Comparison of ENCODE assay signal across 11 mouse cellular contexts in the genomic region with DNA sequence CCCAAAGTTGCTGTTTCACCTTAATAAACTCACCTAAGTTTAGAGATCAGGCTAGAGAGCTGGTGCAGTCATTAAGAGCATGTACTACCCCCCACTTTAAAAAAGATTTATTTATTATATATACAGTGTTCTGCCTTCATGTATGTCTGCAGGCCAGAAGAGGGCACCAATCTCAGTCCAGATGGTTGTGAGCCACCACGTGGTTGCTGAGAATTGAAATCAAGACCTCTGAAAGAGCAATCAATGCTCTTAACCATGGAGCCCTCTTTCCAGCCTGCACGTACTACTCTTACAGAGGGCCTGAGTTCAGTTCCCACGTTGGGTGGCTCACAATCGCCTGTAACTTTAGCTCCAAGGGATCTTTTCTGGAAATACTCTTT. TPM values are rescaled to one million over a fixed set of nuclear protein-coding genes. Genes with fewer than 3 reads are reported as not detected.
A peak's percentile ranks its signal among the peaks of the same experiment; 100 is the strongest.
DNase-seq lines count a peak whose midpoint lies in the region; ATAC-seq and TF ChIP-seq lines count a peak whose summit lies in the region.
"Had no signal": no experiment of that assay in that cellular context is flagged by ENCODE, and none has a peak within 500 bp of the region (broad histone marks: within the 10 kb centered on the region; RNA-seq: fewer than 3 reads in every experiment).

No protein-coding gene starts in this region.

- peak; percentile 37 for DNase-seq in hindbrain, postnatal 0 days (ENCODE audit: low spot score)
- peak; percentile 43 to 50 for DNase-seq in spleen, postnatal 36 days (ENCODE audit: low spot score in 2 of 2)
- DNase-seq in spleen, adult 12 weeks (ENCODE audit: low spot score), result no peak
- DNase-seq in brain, embryonic 14.5 days (ENCODE audit: low read depth), result peak; percentile 29
- DNase-seq in thymus, postnatal 36 days, result peak; percentile 20 to 45
- no peak for DNase-seq in urinary bladder, postnatal 10 days (ENCODE audit: low spot score)
- no peak for DNase-seq in heart, embryonic 10.5 days (ENCODE audit: low spot score)
- DNase-seq: layer of hippocampus, adult 9-11 months had no signal

- H3K4me2 ChIP-seq in hindbrain, postnatal 0 days (ENCODE audit: low read depth, low read length), result no peak overlapping the region
- no peak overlapping the region for H3K4me2 ChIP-seq in hindbrain, embryonic 16.5 days (ENCODE audit: low read length)
- H3K4me2 ChIP-seq: hindbrain, embryonic 14.5 days had no signal

- 0 out of 2 replicates have a peak, but pooled peaks cover 3% of the 10 kb centered on the region for H3K4me1 ChIP-seq in hindbrain, postnatal 0 days (ENCODE audit: insufficient read depth, low read length)
- no peaks in the 10 kb centered on the region for H3K4me1 ChIP-seq in hindbrain, embryonic 16.5 days (ENCODE audit: control insufficient read depth, insufficient read depth, low read depth, low read length)
- peaks cover 5% of the 10 kb centered on the region for H3K4me1 ChIP-seq in heart, embryonic 10.5 days

- H3K9ac ChIP-seq in hindbrain, postnatal 0 days (replicated peaks; ENCODE audit: low read length), result no peak overlapping the region
- H3K9ac ChIP-seq in hindbrain, embryonic 16.5 days (ENCODE audit: low read depth, low read length), result no peak overlapping the region
- H3K9ac ChIP-seq: hindbrain, embryonic 14.5 days had no signal

- no peaks in the 10 kb centered on the region for H3K9me3 ChIP-seq in hindbrain, postnatal 0 days (ENCODE audit: low read length)
- no peaks in the 10 kb centered on the region for H3K9me3 ChIP-seq in hindbrain, embryonic 16.5 days (ENCODE audit: control insufficient read depth, low read length)
- no peaks in the 10 kb centered on the region for H3K9me3 ChIP-seq in heart, embryonic 10.5 days

- no peak for TF ChIP-seq POLR2A in brain, embryonic 14.5 days (IDR thresholded peaks at IDR 0.05; ENCODE audit: borderline replicate concordance, extremely low read depth, insufficient read depth, insufficient read length, poor library complexity, severe bottlenecking)

- 0 out of 2 replicates have a peak, but pooled peaks have one; percentile 10 for ATAC-seq in hindbrain, postnatal 0 days
- no peak for ATAC-seq in hindbrain, embryonic 16.5 days

- no peak overlapping the region for H3K27ac ChIP-seq in hindbrain, postnatal 0 days
- no peak overlapping the region for H3K27ac ChIP-seq in hindbrain, embryonic 16.5 days (ENCODE audit: low read depth, low read length)
- no peak overlapping the region for H3K27ac ChIP-seq in heart, embryonic 10.5 days
- H3K27ac ChIP-seq: hindbrain, embryonic 14.5 days had no signal

- H3K27me3 ChIP-seq in hindbrain, postnatal 0 days (ENCODE audit: insufficient read depth, low read length), result no peaks in the 10 kb centered on the region
- H3K27me3 ChIP-seq in hindbrain, embryonic 16.5 days (replicated peaks; ENCODE audit: control insufficient read depth, insufficient read depth, low read length), result no peaks in the 10 kb centered on the region
- H3K27me3 ChIP-seq in heart, embryonic 10.5 days (ENCODE audit: insufficient read depth, poor library complexity, severe bottlenecking), result peaks cover 12% of the 10 kb centered on the region; the same call in 1 of the 2 replicates

- peak; percentile 48 for TF ChIP-seq CTCF in hindbrain, postnatal 0 days (IDR thresholded peaks at IDR 0.05; ENCODE audit: low read depth)
- TF ChIP-seq CTCF in brain, embryonic 14.5 days (IDR thresholded peaks at IDR 0.05; ENCODE audit: borderline replicate concordance, extremely low read depth, insufficient read depth, insufficient read length), result peak; percentile 11; the same call in 1 of the 2 replicates

- 51% methylated on average over 4 of the region's 4 CpGs for WGBS in hindbrain, postnatal 0 days
- WGBS in hindbrain, embryonic 16.5 days, result 60% methylated on average over 4 of the region's 4 CpGs
- WGBS in heart, embryonic 10.5 days, result 77% methylated on average over 4 of the region's 4 CpGs

- no peak overlapping the region for H3K4me3 ChIP-seq in hindbrain, postnatal 0 days (ENCODE audit: low read length)
- no peak overlapping the region for H3K4me3 ChIP-seq in hindbrain, embryonic 16.5 days (ENCODE audit: low read length)
- no peak overlapping the region for H3K4me3 ChIP-seq in heart, embryonic 10.5 days

- H3K36me3 ChIP-seq in hindbrain, postnatal 0 days (ENCODE audit: insufficient read depth, low read length), result peaks cover 11% of the 10 kb centered on the region; the same call in 1 of the 2 replicates
- H3K36me3 ChIP-seq in hindbrain, embryonic 16.5 days (ENCODE audit: control insufficient read depth, insufficient read depth, low read length), result peaks cover 11% of the 10 kb centered on the region
- peaks cover 17% of the 10 kb centered on the region for H3K36me3 ChIP-seq in heart, embryonic 10.5 days

RNA-seq across cellular contexts. Expression of gene Slc25a28, which starts 7.3 kb away (rescaled TPM):
- 35.7 and 53.1 TPM in 2 replicates for total RNA-seq in hindbrain, postnatal 0 days (2014; rRNA removed)
- polyA plus RNA-seq in hindbrain, postnatal 0 days (2015; fragmentation: Nextera tagmentation; extraction: Ambion mirVana), result 16.1 and 18.1 TPM in 2 replicates
- 14.6 and 15.2 TPM in 2 replicates for polyA plus RNA-seq in hindbrain, embryonic 16.5 days (2015; fragmentation: Nextera tagmentation; extraction: Ambion mirVana)
- polyA plus RNA-seq in brain, embryonic 14.5 days (2012; rRNA removed), result 73.8 and 98.7 TPM in 2 replicates
- 9.2 and 13.7 TPM in 2 replicates for polyA plus RNA-seq in heart, embryonic 10.5 days (2016; fragmentation: Nextera tagmentation; extraction: Ambion mirVana)

RNA-seq across cellular contexts. Expression of gene Entpd7, which starts 22.1 kb away (rescaled TPM):
- total RNA-seq in hindbrain, postnatal 0 days (2014; rRNA removed), result 6.1 and 7.9 TPM in 2 replicates
- 7.2 and 8.7 TPM in 2 replicates for polyA plus RNA-seq in hindbrain, postnatal 0 days (2015; fragmentation: Nextera tagmentation; extraction: Ambion mirVana)
- 8.1 and 8.3 TPM in 2 replicates for polyA plus RNA-seq in hindbrain, embryonic 16.5 days (2015; fragmentation: Nextera tagmentation; extraction: Ambion mirVana)
- polyA plus RNA-seq in brain, embryonic 14.5 days (2012; rRNA removed), result 7.2 and 10.1 TPM in 2 replicates
- 7.7 and 7.9 TPM in 2 replicates for polyA plus RNA-seq in heart, embryonic 10.5 days (2016; fragmentation: Nextera tagmentation; extraction: Ambion mirVana)

RNA-seq across cellular contexts. Expression of gene Nkx2-3, which starts 55.3 kb away (rescaled TPM):
- not detected in 2 replicates for total RNA-seq in hindbrain, postnatal 0 days (2014; rRNA removed)
- not detected in 2 replicates for polyA plus RNA-seq in hindbrain, postnatal 0 days (2015; fragmentation: Nextera tagmentation; extraction: Ambion mirVana)
- polyA plus RNA-seq in hindbrain, embryonic 16.5 days (2015; fragmentation: Nextera tagmentation; extraction: Ambion mirVana), result 0.19 TPM in 1 of 2 replicates, not detected in the other
- 0.90 and 1.4 TPM in 2 replicates for polyA plus RNA-seq in brain, embryonic 14.5 days (2012; rRNA removed)
- 0.55 and 2.4 TPM in 2 replicates for polyA plus RNA-seq in heart, embryonic 10.5 days (2016; fragmentation: Nextera tagmentation; extraction: Ambion mirVana)
- total RNA-seq: liver, adult 2 months had no signal
- polyA plus RNA-seq: hindbrain, embryonic 14.5 days had no signal

Comparison
In these comparisons a context has a peak if more than half of its experiments do, and no peak if none do; other contexts are left out.
1. DNase-seq: peak in hindbrain, postnatal 0 days (single experiment), spleen, postnatal 36 days (2 of 2), brain, embryonic 14.5 days (single experiment) and thymus, postnatal 36 days (2 of 2); none in spleen, adult 12 weeks (single experiment), urinary bladder, postnatal 10 days (single experiment) and heart, embryonic 10.5 days (single experiment).